Mouse (Mus musculus): Measurements from ENCODE around the gene Sema6c.
"Not testable (repeated sequence)": the region's sequence is repeated elsewhere in the genome, so short reads cannot be mapped to it uniquely, and the experiment has no call there.

The Sema6c gene

DNA sequence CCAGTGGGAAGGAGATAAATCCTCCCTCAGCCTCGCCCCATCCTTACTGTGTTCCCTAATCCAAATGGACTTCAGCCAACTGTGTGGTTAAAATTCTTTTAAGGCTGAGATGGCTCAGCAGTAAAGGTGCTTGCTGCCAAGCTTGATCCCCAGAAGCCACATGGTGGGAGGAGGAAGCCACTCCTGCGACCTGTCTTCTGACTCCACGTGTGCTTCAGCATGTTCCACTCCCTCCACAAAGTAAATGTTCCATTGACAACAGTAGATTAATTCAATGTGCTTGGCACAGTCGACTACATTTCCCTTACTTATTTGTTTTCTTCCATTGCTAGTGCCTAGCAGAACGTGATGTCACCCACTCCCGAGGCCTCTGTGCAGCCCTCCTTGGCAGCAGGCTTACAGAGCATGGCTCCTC lies 34.5 kb downstream of the Sema6c start:
- no peak for DNase-seq

DNA sequence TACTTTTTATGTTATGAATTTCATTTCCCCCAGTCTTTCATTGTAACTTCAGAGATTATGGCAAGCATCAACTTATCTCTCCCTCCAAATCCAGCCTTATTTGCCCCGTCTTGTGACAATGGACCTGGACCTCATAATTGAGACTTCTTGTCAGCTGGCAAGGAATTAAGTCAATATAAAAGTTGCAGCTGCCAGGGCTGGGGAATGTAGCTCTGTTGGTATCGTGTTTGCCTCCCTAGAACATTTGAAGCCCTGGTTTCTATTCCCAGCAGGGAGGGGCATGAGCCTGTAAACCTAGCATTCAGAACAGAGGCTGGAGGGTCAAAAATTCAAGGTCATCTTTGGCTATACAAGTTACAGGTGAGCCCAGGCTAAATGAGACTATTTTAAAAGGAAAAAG lies 35.5 kb downstream of the Sema6c start:
- no peak for DNase-seq

DNA sequence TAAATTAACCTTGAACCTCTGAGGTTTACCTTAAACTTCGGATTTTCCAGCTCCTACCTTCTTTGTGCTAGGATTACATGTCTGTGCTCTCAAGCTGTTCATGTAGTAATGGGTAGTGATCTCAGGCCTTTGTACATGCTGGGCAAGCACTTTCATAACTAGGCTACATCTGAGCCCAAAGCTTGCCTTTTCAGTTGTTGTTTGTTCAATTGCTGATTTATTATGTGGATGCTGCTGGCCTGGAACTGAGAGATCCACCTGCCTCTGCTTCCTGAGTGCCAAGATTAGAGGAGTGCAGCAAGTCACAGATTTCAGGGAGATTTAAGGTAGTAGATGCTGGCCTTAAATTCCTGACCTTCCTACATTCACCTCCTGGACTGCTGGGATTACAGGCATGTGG lies 38.8 kb downstream of the Sema6c start:
- DNase-seq = no peak

DNA sequence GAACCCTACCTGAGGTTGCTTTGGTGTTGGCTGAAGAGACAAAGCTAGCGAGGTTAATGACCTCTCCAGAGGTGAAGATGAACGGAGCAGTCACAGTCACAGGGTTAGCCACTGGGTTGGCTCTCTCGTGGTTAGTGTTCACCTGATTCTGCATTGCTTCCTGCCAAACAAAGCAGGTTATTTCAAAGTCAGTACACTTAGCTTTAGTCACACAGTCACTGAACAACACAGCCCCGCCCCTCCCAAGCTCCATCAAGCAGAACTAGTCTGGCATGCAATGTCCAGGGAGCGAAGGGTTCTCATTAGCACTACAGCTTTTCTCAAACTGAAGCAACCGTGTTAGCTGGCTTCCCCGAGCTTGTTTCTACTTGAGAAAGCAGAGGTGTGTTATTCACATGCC lies 39.9 kb downstream of the Sema6c start:
- no peak for DNase-seq

DNA sequence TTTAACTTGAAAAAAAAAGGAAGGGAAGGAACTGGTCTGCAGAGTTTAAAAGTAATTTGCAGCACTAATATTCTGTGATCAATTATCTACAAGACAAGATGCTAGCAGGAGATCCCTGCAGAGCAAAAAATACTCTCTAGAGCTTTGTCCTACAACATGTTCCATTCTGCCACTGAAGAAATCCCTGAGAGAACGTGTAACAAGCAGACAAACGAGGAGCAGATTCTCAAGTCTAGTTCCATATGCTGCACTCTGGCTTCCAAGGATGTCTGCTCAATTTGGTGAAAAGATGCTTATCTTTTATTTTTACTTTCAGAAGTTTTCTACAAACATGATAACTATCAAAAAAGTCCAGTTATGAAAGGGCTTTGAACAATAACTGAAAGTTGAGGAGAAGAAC lies 40.3 kb downstream of the Sema6c start:
- no peak for DNase-seq

DNA sequence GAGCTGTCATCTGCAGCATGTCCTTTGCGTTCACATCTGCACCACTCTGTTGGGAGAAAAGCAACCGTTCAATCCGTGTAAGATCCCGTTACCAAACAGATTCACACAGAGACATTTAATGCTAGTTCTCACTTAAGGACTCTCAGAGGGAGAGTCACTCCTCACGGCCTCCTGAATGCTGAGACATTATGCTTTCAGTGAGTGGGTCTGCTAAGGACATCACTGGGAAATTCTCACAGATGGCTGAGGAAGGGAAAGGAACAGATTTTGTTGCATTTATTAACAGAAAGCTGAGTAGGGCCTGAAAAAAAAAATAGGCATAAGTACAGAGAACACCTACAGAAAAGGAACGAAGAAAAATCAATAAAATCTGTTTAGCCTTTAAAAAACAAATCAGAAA lies 43.6 kb downstream of the Sema6c start:
- DNase-seq = no peak

DNA sequence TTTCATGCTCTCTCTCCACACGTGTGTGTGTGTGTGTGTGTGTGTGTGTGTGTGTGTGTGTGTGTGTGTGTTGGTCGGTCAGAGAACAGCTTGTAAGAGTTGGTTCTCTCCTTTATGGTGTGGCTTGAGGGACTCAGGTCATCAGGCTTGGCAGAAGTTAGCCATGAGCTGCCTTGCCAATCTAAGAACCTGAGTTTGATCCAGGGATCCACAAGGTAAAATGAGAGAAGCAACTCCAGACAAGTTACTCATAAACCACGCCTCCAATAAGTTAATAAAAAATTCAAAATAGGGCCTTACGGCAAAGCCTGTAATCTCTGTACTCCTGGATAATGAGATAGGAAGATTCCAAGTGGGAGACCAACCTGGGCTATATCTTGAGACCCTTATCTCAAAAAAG lies 48.0 kb downstream of the Sema6c start:
- no peak for DNase-seq

DNA sequence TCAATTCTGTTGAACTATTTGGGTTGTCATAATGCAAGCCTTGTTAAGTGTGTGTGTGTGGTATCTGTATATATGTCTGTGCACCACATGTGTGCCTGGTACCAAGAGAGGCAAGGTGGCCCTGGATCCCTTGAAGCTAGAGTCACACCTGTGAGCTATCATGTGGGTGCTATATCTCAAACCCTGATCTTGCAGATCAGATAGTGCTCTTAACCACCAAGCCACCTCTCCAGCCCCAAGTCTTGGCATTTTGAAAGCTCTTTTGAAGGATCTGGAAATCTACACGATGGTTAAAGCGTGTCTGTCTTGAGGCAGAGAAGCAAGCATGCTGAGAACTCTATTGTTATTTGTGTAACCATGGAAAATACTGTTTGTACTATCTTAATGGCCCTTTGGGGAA lies 50.3 kb downstream of the Sema6c start:
- no peak for DNase-seq

DNA sequence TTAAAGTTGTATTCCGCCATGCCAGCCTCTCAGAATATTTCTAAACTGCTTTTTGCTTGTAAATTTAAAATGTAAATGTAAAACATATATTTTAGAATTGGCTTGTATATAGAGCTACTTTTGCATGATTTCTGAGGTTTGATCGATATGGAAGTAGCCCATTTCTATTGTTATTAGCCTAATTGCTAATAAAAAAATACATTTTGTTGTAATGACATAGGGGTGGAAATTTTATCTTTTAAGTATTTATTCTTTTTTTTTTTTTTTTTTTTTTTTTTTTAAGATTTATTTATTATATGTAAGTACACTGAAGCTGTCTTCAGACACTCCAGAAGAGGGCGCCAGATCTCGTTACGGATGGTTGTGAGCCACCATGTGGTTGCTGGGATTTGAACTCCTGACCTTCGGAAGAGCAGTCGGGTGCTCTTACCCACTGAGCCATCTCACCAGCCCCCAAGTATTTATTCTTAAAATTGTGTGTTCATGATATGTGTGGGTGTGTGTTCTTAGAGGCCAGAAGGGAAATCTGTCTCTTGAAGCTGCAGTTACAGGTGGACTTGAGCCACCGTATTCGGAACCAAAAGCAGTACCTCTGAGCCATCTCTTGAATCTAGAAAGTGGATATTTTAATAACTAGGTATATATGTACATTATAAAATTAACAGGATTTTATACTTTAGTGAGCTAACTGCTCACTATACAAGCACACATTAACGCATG lies 52.8 kb downstream of the Sema6c start:
- not testable (repeated sequence) for DNase-seq

DNA sequence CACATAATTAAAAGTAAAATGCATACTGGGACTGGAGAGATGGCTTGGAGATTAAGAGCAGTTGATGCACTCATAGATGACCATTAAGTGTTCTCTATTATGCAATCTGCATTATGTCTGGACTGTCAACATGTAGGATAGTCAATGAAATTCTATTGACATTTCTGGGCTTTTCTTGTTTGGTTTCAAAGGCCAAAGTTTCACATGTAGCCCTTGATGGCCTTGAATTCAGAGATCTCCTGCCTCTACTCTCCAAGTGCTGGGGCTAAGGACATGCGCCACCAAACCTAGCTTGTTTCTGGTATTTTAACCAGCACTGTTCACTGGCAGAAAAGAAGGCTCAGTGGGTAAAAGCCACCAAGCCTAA lies 53.3 kb downstream of the Sema6c start:
- no peak for DNase-seq

DNA sequence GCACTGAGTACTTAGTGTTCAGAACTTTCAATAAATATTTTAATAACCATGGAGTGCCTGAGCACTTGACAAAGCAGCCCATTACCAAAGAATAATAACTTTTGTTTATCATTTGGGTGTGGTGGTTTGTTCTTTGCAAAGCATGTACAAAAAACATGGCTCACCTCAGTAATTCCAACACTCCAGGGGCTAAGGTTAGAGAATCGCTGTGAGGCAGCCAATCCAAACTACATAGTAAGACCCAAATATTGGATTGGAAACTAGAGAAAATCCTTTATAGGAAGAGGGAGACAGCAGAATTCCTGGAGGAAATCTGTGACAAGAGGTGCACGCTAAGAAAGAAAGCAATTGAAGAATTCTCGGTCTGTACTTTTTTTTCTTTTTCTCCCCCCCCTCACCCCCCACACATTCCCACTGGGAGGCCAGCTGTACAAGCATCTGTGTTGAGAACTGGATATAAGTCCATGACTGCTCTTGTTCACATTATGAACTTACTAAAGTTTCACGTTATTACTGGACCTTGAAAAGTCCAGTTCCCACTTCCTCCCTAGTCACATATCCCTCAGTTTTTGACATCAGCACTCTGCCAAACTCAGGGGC lies 56.5 kb downstream of the Sema6c start:
- DNase-seq = no peak

DNA sequence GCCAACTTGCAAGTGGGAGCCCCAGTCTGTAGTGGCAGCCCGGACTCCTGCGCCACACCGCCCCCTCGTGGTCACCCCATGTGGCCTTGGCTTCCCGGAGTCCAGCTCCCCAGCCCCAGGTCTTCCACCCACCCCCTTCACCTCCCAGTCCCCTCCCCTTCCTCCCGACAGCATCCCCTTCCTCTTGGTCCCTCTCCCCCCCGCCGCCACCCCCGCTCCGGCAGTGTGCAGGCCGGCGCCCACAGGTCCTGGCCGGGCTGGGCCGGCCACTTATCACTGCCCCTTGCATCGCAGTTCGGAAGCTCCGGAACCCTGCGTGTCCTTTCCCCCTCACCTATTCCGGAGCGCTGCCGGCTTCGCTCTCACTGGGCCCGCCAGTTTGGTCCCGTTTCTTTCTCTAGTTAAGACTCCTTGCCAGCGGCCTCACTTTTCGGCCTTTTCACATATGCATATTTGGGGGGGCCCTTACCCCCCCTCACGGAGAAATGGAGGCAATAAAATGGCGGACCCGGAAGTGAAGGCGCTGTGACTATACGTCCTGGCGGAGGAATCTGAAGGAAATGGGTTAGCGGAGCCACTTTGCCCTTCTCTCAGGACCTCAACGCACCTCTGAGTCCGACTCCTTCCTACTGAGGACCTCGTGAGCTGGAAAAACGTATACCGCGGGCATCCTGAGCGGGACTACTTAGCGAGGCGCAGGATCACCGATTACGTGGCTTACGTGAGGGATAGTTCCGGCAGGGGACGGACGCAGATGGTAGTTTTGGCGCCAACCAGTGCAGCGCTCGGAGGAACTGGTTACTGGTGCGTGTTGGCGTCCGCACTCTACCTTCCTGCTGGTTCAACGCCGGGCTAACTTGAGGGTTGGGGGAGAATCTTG lies 57.2 kb downstream of the Sema6c start, which contains the start of gene Gabpb2:
Gene Gabpb2 (minus strand): TSS at position 662 of the 880 bp plus-strand sequence.
- DNase-seq = peak; percentile 98

DNA sequence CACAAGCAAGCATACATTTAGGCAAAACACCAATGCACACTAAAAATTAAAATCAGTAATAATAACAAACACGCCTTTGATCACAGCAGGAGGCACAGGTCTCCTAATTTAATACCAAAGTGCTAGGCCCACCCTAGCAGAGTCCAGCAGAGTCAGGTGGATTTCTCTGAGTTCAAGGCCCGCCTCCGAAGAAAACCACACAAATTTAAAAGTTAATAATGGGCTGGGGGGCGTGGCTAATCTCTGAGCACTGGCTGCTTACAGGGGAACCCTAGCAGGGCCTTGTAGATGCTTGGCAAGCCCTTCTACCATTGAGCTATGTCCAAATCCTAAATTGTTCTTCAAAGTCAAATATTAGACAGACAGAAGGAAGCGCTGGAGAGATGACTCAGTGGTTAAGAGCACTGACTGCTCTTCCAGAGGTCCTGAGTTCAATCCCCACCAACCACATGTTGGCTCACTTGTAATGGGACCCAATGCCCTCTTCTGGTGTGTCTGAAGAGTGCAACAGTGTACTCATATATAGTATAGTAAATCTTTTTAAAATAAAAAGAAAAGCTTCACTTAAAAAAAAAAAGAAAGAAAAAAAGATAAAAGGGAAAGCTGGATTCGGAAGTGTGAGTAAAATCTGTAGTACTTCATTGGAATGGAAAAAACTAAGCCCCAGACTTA lies 58.3 kb downstream of the Sema6c start:
- DNase-seq = no peak

DNA sequence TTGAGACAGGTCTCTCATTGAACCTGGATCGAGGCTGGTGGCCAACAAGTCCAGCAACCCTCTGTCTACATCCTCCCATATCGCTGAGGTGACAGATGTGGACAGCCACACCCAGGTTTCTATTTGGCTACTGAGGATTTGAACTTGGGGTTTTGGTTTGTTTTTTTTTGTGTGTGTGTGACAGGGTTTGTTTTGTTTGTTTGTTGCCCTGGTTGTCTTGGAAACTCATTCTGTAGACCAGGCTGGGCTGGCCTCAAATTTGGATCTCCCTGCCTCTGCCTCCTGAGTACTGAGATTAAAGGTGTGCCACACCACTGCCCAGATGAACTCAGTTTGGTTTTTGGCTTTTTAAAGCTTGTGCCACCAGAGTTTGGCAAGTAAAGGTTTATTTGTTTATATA lies 62.8 kb downstream of the Sema6c start:
- DNase-seq = no peak

Measured in lung, postnatal 10 days (tissue).